In the genomic region with DNA sequence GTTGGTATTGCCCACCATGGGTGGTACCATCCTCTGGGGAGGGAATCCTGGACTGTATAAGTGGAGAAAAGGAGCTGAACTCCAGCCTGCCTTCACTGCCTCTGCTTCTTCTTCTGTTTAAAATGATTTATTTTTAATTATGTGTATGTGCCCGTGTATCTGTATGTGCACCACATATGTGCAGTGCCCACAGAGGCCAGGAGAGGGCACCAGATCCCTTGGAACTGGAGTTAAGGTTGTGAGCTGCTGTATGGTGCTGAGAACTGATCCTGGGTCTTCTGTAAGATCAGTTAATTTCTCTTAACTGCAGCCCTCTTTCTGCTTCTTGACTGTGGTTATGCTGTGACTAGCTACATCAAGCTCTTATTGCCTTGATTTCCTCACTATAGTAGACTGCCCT, we compare ENCODE assay signal across 16 mouse cellular contexts.
"Had no signal": no experiment of that assay in that cellular context is flagged by ENCODE, and none has a peak within 500 bp of the region (broad histone marks: within the 10 kb centered on the region; RNA-seq: fewer than 3 reads in every experiment).

No protein-coding gene starts in this region.

- H3K27me3 ChIP-seq: limb, embryonic 13.5 days; liver, embryonic 12.5 days; neural tube, embryonic 15.5 days had no signal

- H3K36me3 ChIP-seq: limb, embryonic 13.5 days; liver, embryonic 12.5 days; midbrain, embryonic 10.5 days; neural tube, embryonic 15.5 days had no signal

- DNase-seq: kidney, adult 2 months; kidney, postnatal 25 days; layer of hippocampus, adult 9-11 months; left cerebral cortex, postnatal 4 days; lung, adult 18-20 months; lung, postnatal 10 days; lung, postnatal 4 days; midbrain, embryonic 14.5 days; right cerebral cortex, adult 18-20 months; right cerebral cortex, postnatal 25 days had no signal

- H3K9ac ChIP-seq: limb, embryonic 13.5 days; liver, embryonic 12.5 days; neural tube, embryonic 15.5 days had no signal

- H3K9me3 ChIP-seq: midbrain, embryonic 10.5 days; neural tube, embryonic 15.5 days had no signal

- H3K4me1 ChIP-seq: limb, embryonic 13.5 days; liver, embryonic 12.5 days; midbrain, embryonic 10.5 days; neural tube, embryonic 15.5 days had no signal

- H3K4me3 ChIP-seq: limb, embryonic 13.5 days; liver, embryonic 12.5 days; midbrain, embryonic 10.5 days; myocyte; neural tube, embryonic 15.5 days had no signal

- H3K4me2 ChIP-seq: limb, embryonic 13.5 days; liver, embryonic 12.5 days; neural tube, embryonic 15.5 days had no signal

- ATAC-seq: intestine, embryonic 16.5 days; liver, embryonic 12.5 days had no signal

- H3K27ac ChIP-seq: limb, embryonic 13.5 days; liver, embryonic 12.5 days; midbrain, embryonic 10.5 days; neural tube, embryonic 15.5 days had no signal
